Mouse (Mus musculus) olfactory bulb, adult 2 months (tissue): ENCODE measurements around the gene Tial1.

Source experiments
- CTCF ChIP-seq: fragments of 200-500 bp; IDR thresholded peaks from 2 replicates; pipeline ENCODE4 v1.5.1; 2012; ENCODE audit warnings: low read depth, mild to moderate bottlenecking, low read length, moderate library complexity; ENCODE audit not compliant: insufficient read depth
- POLR2A ChIP-seq: fragments of 200-500 bp; IDR thresholded peaks from 2 replicates; pipeline ENCODE4 v1.6.1; 2012; ENCODE audit warnings: mild to moderate bottlenecking, low read depth, low read length, moderate library complexity; ENCODE audit not compliant: insufficient read depth

DNA sequence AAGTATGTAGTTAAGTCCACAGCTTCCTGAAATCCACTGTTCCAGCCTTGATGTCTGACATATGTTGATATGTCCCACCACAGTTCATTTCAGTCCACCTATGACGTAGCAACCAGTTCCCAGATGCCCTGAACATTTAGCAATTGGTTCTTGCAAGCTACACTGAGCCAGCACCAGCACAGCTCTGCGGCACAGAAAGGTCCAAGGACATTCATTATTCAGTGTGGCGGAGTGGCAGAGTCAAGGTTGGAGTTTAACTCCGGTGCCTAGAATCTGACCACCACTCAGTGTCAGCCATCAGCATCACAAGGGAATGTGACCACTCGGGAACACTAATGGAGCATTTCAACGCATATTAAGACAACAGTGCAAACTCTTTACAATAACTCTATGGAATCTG lies 44.9 kb downstream of the Tial1 start:
- TF ChIP-seq POLR2A: no peak
- TF ChIP-seq CTCF: no peak
